Comparison of ENCODE assay signal across 15 mouse cellular contexts in genomic region chr12:80498356-80498755, GRCm38 (mm10). TPM values are rescaled to one million over a fixed set of nuclear protein-coding genes. Genes with fewer than 3 reads are reported as not detected.
A peak's percentile ranks its signal among the peaks of the same experiment; 100 is the strongest.
DNase-seq lines count a peak whose midpoint lies in the region; ATAC-seq and TF ChIP-seq lines count a peak whose summit lies in the region.
"Had no signal": no experiment of that assay in that cellular context is flagged by ENCODE, and none has a peak within 500 bp of the region (broad histone marks: within the 10 kb centered on the region; RNA-seq: fewer than 3 reads in every experiment).

No protein-coding gene starts in this region.

- no peak for TF ChIP-seq POLR2A in kidney, adult 2 months (IDR thresholded peaks at IDR 0.05; ENCODE audit: low read depth, low read length)

- 73% methylated on average over 4 of the region's 4 CpGs for WGBS in kidney, adult 2 months
- 55% methylated on average over 4 of the region's 4 CpGs for WGBS in midbrain, embryonic 14.5 days
- WGBS in midbrain, embryonic 16.5 days, result 57% methylated on average over 4 of the region's 4 CpGs

- no peak overlapping the region for H3K9ac ChIP-seq in midbrain, embryonic 14.5 days (replicated peaks; ENCODE audit: low read length)
- H3K9ac ChIP-seq in midbrain, embryonic 16.5 days (ENCODE audit: low read depth, low read length), result no peak overlapping the region
- H3K9ac ChIP-seq: liver, embryonic 13.5 days; midbrain, embryonic 12.5 days had no signal

- H3K27ac ChIP-seq in kidney, adult 2 months (ENCODE audit: insufficient read depth, low read depth, low read length), result no peak overlapping the region
- no peak overlapping the region for H3K27ac ChIP-seq in midbrain, embryonic 14.5 days (replicated peaks; ENCODE audit: low read depth, low read length)
- H3K27ac ChIP-seq in midbrain, embryonic 16.5 days (ENCODE audit: low read length), result no peak overlapping the region
- H3K27ac ChIP-seq: liver, embryonic 13.5 days; midbrain, embryonic 12.5 days had no signal

- H3K27me3 ChIP-seq in kidney, adult 2 months (replicated peaks; ENCODE audit: control insufficient read depth, insufficient read depth, low read length), result no peaks in the 10 kb centered on the region
- no peaks in the 10 kb centered on the region for H3K27me3 ChIP-seq in midbrain, embryonic 14.5 days (ENCODE audit: control insufficient read depth, insufficient read depth, low read length)
- H3K27me3 ChIP-seq in midbrain, embryonic 16.5 days (ENCODE audit: control insufficient read depth, insufficient read depth, low read depth, low read length), result no peaks in the 10 kb centered on the region
- H3K27me3 ChIP-seq: liver, embryonic 13.5 days; midbrain, embryonic 12.5 days had no signal

- peak; percentile 39 to 58 for DNase-seq in cerebellum, postnatal 10 days
- DNase-seq in cerebellum, postnatal 36 days, result no peak
- DNase-seq in kidney, adult 2 months, result no peak
- no peak for DNase-seq in kidney, adult 8-10 months
- DNase-seq in midbrain, embryonic 14.5 days, result peak; percentile 71
- no peak for DNase-seq in thymus, postnatal 4 days
- DNase-seq: cerebellum, postnatal 25 days; gastrocnemius, postnatal 36 days; kidney, adult 11 months; layer of hippocampus, postnatal 36 days; liver, embryonic 13.5 days; right cerebral cortex, postnatal 14 days had no signal

- no peak for ATAC-seq in midbrain, embryonic 14.5 days (ENCODE audit: low FRiP score, low TSS enrichment)
- ATAC-seq in midbrain, embryonic 16.5 days, result no peak
- no peak for ATAC-seq in erythroblast, adult 5-6 weeks (replicated peaks; ENCODE audit: low FRiP score, poor library complexity, severe bottlenecking)

- TF ChIP-seq CTCF in kidney, adult 2 months (conservative IDR thresholded peaks at IDR 0.05; ENCODE audit: insufficient read depth, insufficient read length, low read depth, low read length), result peak; percentile 30; the same call in 1 of the 2 replicates

- H3K4me1 ChIP-seq in kidney, adult 2 months (ENCODE audit: control insufficient read depth, insufficient read depth, low read length), result no peaks in the 10 kb centered on the region
- H3K4me1 ChIP-seq in midbrain, embryonic 14.5 days (ENCODE audit: control insufficient read depth, insufficient read depth, low read length), result no peaks in the 10 kb centered on the region
- H3K4me1 ChIP-seq in midbrain, embryonic 16.5 days (ENCODE audit: control insufficient read depth, insufficient read depth, low read length), result no peaks in the 10 kb centered on the region
- H3K4me1 ChIP-seq: liver, embryonic 13.5 days; midbrain, embryonic 12.5 days had no signal

- H3K4me2 ChIP-seq in midbrain, embryonic 14.5 days (ENCODE audit: low read length), result no peak overlapping the region
- no peak overlapping the region for H3K4me2 ChIP-seq in midbrain, embryonic 16.5 days (ENCODE audit: low read length)
- H3K4me2 ChIP-seq: liver, embryonic 13.5 days; midbrain, embryonic 12.5 days had no signal

- no peaks in the 10 kb centered on the region for H3K9me3 ChIP-seq in midbrain, embryonic 14.5 days (ENCODE audit: control insufficient read depth, low read length)
- H3K9me3 ChIP-seq in midbrain, embryonic 16.5 days (replicated peaks; ENCODE audit: control insufficient read depth, low read length, poor library complexity, severe bottlenecking), result no peaks in the 10 kb centered on the region
- H3K9me3 ChIP-seq: liver, embryonic 13.5 days; midbrain, embryonic 12.5 days had no signal

- H3K36me3 ChIP-seq in kidney, adult 2 months (ENCODE audit: control insufficient read depth, insufficient read depth, low read length), result no peaks in the 10 kb centered on the region; the same call in 1 of the 2 replicates
- peaks cover 19% of the 10 kb centered on the region for H3K36me3 ChIP-seq in midbrain, embryonic 14.5 days (ENCODE audit: control insufficient read depth, insufficient read depth, low read length)
- H3K36me3 ChIP-seq in midbrain, embryonic 16.5 days (ENCODE audit: control insufficient read depth, insufficient read depth, low read length), result peaks cover under 1% of the 10 kb centered on the region; the same call in 1 of the 2 replicates

- no peak overlapping the region for H3K4me3 ChIP-seq in kidney, adult 2 months (ENCODE audit: insufficient read depth, low read depth, low read length)
- no peak overlapping the region for H3K4me3 ChIP-seq in midbrain, embryonic 14.5 days (replicated peaks; ENCODE audit: low read depth, low read length)
- no peak overlapping the region for H3K4me3 ChIP-seq in midbrain, embryonic 16.5 days (ENCODE audit: low read depth, low read length)
- H3K4me3 ChIP-seq: liver, embryonic 13.5 days; midbrain, embryonic 12.5 days had no signal

RNA-seq across cellular contexts. Expression of gene Galnt16, which starts 19.7 kb away (rescaled TPM):
- 0.72 and 0.81 TPM in 2 replicates for polyA plus RNA-seq in kidney, adult 2 months (2012; rRNA removed)
- polyA plus RNA-seq in midbrain, embryonic 14.5 days (2014; fragmentation: Nextera tagmentation; extraction: Ambion mirVana), result 21.7 and 30.4 TPM in 2 replicates
- polyA plus RNA-seq in midbrain, embryonic 16.5 days (2015; fragmentation: Nextera tagmentation; extraction: Ambion mirVana), result 41.8 and 43.3 TPM in 2 replicates
- not detected in 2 replicates for total RNA-seq in erythroblast, adult 5-6 weeks (2015; ENCODE audit: low replicate concordance)
- total RNA-seq in erythroblast, adult 5-6 weeks (2017; ENCODE audit: low replicate concordance), result not detected in 2 replicates

RNA-seq across cellular contexts. Expression of gene Exd2, which starts 35.5 kb away (rescaled TPM):
- 12.1 and 13.5 TPM in 2 replicates for polyA plus RNA-seq in kidney, adult 2 months (2012; rRNA removed)
- 52.9 and 59.7 TPM in 2 replicates for polyA plus RNA-seq in midbrain, embryonic 14.5 days (2014; fragmentation: Nextera tagmentation; extraction: Ambion mirVana)
- 66.4 and 66.9 TPM in 2 replicates for polyA plus RNA-seq in midbrain, embryonic 16.5 days (2015; fragmentation: Nextera tagmentation; extraction: Ambion mirVana)
- 1.7 and 1.9 TPM in 2 replicates for total RNA-seq in erythroblast, adult 5-6 weeks (2015; ENCODE audit: low replicate concordance)
- 3.1 and 4.2 TPM in 2 replicates for total RNA-seq in erythroblast, adult 5-6 weeks (2017; ENCODE audit: low replicate concordance)

Comparison
In these comparisons a context has a peak if more than half of its experiments do, and no peak if none do; other contexts are left out.
1. DNase-seq: peak in cerebellum, postnatal 10 days (2 of 2) and midbrain, embryonic 14.5 days (single experiment); none in cerebellum, postnatal 36 days (0 of 2), kidney, adult 2 months (single experiment), kidney, adult 8-10 months (0 of 2) and thymus, postnatal 4 days (single experiment).
2. RNA of gene Galnt16, which starts 19.7 kb away (polyA plus RNA-seq): 41.8 to 43.3 TPM in midbrain, embryonic 16.5 days and 21.7 to 30.4 TPM in midbrain, embryonic 14.5 days; 0.72 to 0.81 TPM in kidney, adult 2 months; every median in the first group is over 10 times any median in the second.